Mouse (Mus musculus): ENCODE results near the gene Luzp2.

DNA sequence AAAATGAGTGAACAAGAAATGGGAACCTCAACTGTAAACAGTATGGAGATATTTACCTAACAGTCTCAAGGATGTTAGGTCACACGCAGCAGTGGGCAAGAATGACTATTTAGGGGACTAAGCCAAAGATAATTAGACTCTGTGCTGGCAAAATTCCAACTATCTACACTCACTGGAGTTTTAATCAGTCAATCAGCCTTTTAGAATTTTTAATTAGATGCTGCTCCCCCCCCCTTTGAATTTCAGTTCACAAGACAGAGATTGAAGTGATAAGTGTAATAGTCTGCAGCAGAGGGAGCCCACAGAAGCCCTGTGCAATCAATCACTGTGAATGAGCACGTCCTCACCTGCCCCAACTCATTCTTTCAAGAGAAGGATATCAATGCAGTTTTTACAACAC is 165.1 kb downstream of the Luzp2 start:
- TF ChIP-seq CTCF (IDR thresholded peaks at IDR 0.05; ENCODE audit: control insufficient read depth, insufficient read depth, insufficient replicate concordance, low read depth, low read length): no peak
- no peak for TF ChIP-seq POLR2A (IDR thresholded peaks at IDR 0.05; ENCODE audit: control insufficient read depth, low read depth, low read length)

Measured in testis, adult 2 months (tissue).